13 mouse cellular contexts compared by ENCODE assay signal in genomic region chr6:134059552-134059891, GRCm38 (mm10). TPM values are rescaled to one million over a fixed set of nuclear protein-coding genes. Genes with fewer than 3 reads are reported as not detected.
A peak's percentile ranks its signal among the peaks of the same experiment; 100 is the strongest.
DNase-seq lines count a peak whose midpoint lies in the region; ATAC-seq lines count a peak whose summit lies in the region.
"Had no signal": no experiment of that assay in that cellular context is flagged by ENCODE, and none has a peak within 500 bp of the region (broad histone marks: within the 10 kb centered on the region; RNA-seq: fewer than 3 reads in every experiment).

No protein-coding gene starts in this region.

- no peak overlapping the region for H3K27ac ChIP-seq in hindbrain, embryonic 11.5 days (ENCODE audit: low read depth, low read length)
- H3K27ac ChIP-seq in hindbrain, embryonic 10.5 days, result no peak overlapping the region
- H3K27ac ChIP-seq in hindbrain, embryonic 12.5 days, result no peak overlapping the region
- H3K27ac ChIP-seq: kidney, embryonic 15.5 days; lung, embryonic 15.5 days had no signal

- H3K27me3 ChIP-seq in hindbrain, embryonic 11.5 days (ENCODE audit: control insufficient read depth, insufficient read depth, low read length), result no peaks in the 10 kb centered on the region
- H3K27me3 ChIP-seq in hindbrain, embryonic 10.5 days (ENCODE audit: insufficient read depth, poor library complexity, severe bottlenecking), result no peaks in the 10 kb centered on the region
- no peaks in the 10 kb centered on the region for H3K27me3 ChIP-seq in hindbrain, embryonic 12.5 days
- H3K27me3 ChIP-seq: kidney, embryonic 15.5 days; lung, embryonic 15.5 days; megakaryocyte, embryonic 14.5 days had no signal

- WGBS in hindbrain, embryonic 11.5 days, result 81% methylated on average over 10 of the region's 10 CpGs
- WGBS in hindbrain, embryonic 10.5 days, result 77% methylated on average over 10 of the region's 10 CpGs
- 79% methylated on average over 10 of the region's 10 CpGs for whole genome bisulfite sequencing in hindbrain, embryonic 12.5 days

- H3K9ac ChIP-seq in hindbrain, embryonic 11.5 days (ENCODE audit: low read depth, low read length), result no peak overlapping the region
- no peak overlapping the region for H3K9ac ChIP-seq in hindbrain, embryonic 12.5 days
- H3K9ac ChIP-seq: kidney, embryonic 15.5 days; lung, embryonic 15.5 days had no signal

- no peaks in the 10 kb centered on the region for H3K9me3 ChIP-seq in hindbrain, embryonic 11.5 days (ENCODE audit: control insufficient read depth, low read length)
- no peaks in the 10 kb centered on the region for H3K9me3 ChIP-seq in hindbrain, embryonic 10.5 days
- H3K9me3 ChIP-seq in hindbrain, embryonic 12.5 days (replicated peaks), result no peaks in the 10 kb centered on the region
- H3K9me3 ChIP-seq: kidney, embryonic 15.5 days; lung, embryonic 15.5 days; megakaryocyte, embryonic 14.5 days had no signal

- no peak for DNase-seq in hindbrain, embryonic 11.5 days (ENCODE audit: low spot score)
- DNase-seq in hindbrain, embryonic 10.5 days (ENCODE audit: low spot score), result no peak
- DNase-seq in right cerebral cortex, postnatal 25 days, result peak; percentile 67
- DNase-seq in right cerebral cortex, postnatal 14 days, result no peak
- no peak for DNase-seq in ovary, adult 18-20 months (ENCODE audit: low spot score)
- no peak for DNase-seq in embryo, embryonic 10 days (ENCODE audit: low spot score)
- no peak for DNase-seq in thymus, postnatal 25 days
- DNase-seq: cerebellum, adult 8-10 months; heart, adult 11 months had no signal

- peak; percentile 39; the same call in 1 of the 2 replicates for ATAC-seq in hindbrain, embryonic 11.5 days (ENCODE audit: low FRiP score)
- ATAC-seq in hindbrain, embryonic 12.5 days (ENCODE audit: low FRiP score), result peak; percentile 26; the same call in 1 of the 2 replicates

- H3K4me3 ChIP-seq in hindbrain, embryonic 11.5 days (ENCODE audit: low read depth, low read length), result no peak overlapping the region
- H3K4me3 ChIP-seq in hindbrain, embryonic 10.5 days, result no peak overlapping the region
- H3K4me3 ChIP-seq in hindbrain, embryonic 12.5 days, result no peak overlapping the region
- H3K4me3 ChIP-seq: kidney, embryonic 15.5 days; lung, embryonic 15.5 days had no signal

- no peaks in the 10 kb centered on the region; the same call in 1 of the 2 replicates for H3K4me1 ChIP-seq in hindbrain, embryonic 11.5 days (replicated peaks; ENCODE audit: control insufficient read depth, insufficient read depth, low read length)
- H3K4me1 ChIP-seq in hindbrain, embryonic 10.5 days (replicated peaks), result peaks cover 33% of the 10 kb centered on the region
- H3K4me1 ChIP-seq in hindbrain, embryonic 12.5 days, result peaks cover 29% of the 10 kb centered on the region

- H3K36me3 ChIP-seq in hindbrain, embryonic 11.5 days (ENCODE audit: control insufficient read depth, insufficient read depth, low read length), result no peaks in the 10 kb centered on the region
- 0 out of 2 replicates have a peak, but pooled peaks cover 4% of the 10 kb centered on the region for H3K36me3 ChIP-seq in hindbrain, embryonic 10.5 days
- H3K36me3 ChIP-seq in hindbrain, embryonic 12.5 days, result no peaks in the 10 kb centered on the region
- H3K36me3 ChIP-seq: kidney, embryonic 15.5 days; lung, embryonic 15.5 days had no signal

- H3K4me2 ChIP-seq in hindbrain, embryonic 11.5 days (replicated peaks; ENCODE audit: low read depth, low read length), result no peak overlapping the region
- H3K4me2 ChIP-seq in hindbrain, embryonic 12.5 days (replicated peaks), result no peak overlapping the region
- H3K4me2 ChIP-seq: kidney, embryonic 15.5 days; lung, embryonic 15.5 days had no signal

RNA-seq across cellular contexts. Expression of gene Etv6, which starts 24.0 kb away (rescaled TPM):
- polyA plus RNA-seq in hindbrain, embryonic 11.5 days (2014; fragmentation: Nextera tagmentation; extraction: Ambion mirVana), result 13.0 and 13.2 TPM in 2 replicates
- polyA plus RNA-seq in hindbrain, embryonic 10.5 days (2016; fragmentation: Nextera tagmentation; extraction: Ambion mirVana), result 12.1 and 14.6 TPM in 2 replicates
- 11.7 and 13.1 TPM in 2 replicates for polyA plus RNA-seq in hindbrain, embryonic 12.5 days (2016; fragmentation: Nextera tagmentation; extraction: Ambion mirVana)
